Mouse (Mus musculus) kidney, adult 8-10 months (tissue): ENCODE results near the gene Mitf.

Experiments used
- DNase-seq, 2 experiments: peaks; one replicate each; pipeline ENCODE4 v3.0.0; 2022

Mitf gene

DNA sequence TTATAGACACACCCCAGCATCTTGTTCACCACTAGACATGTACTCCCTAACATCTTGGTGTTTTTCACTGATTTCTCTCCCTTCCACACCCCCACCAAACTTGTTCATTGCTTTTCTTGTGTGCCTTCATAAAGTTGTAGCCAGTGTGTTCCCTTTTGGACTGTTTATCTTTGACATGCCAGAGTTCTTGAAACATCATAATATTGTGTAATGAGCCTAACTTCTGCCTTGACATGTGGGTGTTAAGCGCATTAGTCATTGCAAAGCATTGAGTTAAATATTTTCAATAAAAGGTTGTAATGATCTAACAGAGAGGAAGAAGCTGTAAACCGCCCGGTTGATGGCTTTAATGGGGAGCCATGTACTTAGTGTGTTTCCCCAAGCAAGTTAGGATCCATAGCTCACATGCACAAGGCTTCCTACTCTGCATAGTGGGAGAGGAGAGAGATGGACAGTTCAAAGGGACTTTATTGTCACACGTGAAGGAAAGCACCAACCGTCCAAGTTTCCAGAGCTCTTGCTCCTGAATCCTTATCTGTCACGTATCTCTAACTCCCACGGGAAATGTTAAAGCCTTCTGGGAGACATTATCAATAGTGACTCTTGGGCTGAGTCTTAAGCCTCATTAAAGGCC, 19.9 kb downstream of the Mitf start:
- no peak for DNase-seq

DNA sequence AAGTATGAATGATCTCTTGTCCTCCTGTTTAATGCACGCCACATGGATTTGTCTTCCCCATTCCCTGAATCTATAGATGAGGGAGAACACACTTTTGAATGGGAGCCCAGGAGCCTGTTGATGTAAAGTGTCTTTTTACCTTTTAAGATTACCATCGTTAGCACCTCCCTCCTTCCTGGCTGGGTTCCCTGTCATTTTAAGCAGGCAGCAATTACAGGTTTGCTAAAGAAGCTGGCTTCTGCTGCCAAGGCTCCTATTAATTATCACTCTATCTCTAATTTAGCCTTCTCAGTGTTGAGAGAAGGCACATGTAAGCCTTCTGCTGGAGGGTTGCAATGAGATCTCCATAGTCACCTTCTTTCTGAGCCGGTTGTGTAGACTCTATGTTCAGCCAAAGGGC, 21.2 kb downstream of the Mitf start:
- DNase-seq = no peak

DNA sequence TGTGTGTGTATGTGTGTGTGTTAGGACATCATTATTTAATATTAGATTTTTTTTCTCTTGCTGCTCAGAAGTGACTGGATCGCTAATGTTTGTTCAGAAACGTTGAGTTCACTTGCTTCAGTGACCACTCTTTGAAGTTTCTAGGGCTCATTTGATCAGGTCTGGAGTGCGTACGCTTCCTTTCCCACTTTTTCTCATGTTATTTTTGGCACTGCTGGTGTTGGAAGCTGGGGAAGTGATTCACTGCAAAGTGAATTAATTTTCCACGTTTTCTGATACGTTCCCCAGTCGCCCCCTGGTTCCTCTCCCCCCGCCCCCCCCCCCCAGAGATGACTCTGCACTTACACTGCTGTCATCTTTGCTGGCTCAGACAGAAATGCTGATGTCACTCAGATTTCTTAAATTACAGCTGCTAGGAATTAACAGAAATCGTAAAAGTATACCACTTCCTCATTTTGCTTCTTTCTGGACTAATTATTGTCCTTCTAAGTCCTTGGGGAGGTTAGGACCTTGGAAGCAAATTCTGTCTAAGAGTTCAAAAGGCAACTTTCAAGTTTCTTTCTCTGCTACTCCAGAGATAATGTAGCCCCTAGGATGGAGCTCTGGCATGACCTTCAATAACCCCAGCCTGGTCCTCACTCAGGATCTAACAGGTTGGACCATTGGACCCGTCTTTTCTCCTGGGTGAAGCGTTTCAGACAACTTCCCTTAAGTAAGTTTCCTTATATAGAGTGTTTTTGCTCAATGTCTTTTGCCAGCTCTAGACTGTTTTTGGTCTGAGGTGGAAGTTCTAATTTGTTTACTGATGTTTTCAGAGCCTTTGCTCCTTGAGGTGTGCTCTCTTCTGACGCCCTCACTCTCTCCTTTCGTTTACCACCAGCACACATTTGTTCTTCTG, 22.2 kb downstream of the Mitf start:
- no peak for DNase-seq

- no peak for DNase-seq
Measured at GRCm38 (mm10) chr6:97832501-97832900, 25.6 kb downstream of the Mitf start.

DNA sequence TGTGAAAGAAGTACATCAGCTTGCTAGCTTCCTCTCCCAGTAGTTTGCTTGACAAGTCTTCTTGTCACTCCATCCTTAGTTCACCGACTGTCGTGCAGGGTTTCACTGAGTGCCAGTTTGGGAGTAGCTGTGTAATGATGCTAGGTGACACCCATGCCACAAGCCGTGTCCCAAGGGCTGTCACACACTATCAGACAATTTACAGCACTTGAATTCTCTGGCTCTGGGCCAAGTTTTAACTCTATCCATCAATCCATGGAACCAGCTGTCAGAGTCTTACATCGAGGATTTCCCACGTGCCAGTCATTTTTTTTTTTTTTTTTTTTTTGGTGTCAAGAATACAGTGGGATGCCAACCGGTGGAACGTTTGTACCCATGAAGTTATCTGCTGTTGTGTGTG, 29.3 kb downstream of the Mitf start:
- DNase-seq = no peak

DNA sequence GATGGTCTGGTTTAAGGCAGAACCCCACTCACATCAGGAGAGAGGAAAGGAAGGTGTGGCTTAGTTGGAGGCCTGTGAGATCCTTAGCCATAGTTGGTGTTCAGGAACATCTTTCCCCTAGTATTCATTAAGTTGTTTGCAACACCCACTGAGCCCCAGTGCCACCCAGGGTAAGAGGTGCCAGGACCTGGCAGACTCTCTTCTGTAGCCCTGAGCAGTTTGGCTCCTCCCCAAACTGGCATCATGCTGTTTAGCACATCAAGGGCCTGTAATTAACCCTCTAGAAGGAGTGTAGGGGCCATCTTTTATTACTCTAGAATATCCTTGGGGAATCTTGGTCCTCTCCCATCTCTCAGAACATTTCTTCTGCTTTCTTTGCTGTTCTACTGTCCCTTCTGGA, 30.9 kb downstream of the Mitf start:
- DNase-seq = no peak

DNA sequence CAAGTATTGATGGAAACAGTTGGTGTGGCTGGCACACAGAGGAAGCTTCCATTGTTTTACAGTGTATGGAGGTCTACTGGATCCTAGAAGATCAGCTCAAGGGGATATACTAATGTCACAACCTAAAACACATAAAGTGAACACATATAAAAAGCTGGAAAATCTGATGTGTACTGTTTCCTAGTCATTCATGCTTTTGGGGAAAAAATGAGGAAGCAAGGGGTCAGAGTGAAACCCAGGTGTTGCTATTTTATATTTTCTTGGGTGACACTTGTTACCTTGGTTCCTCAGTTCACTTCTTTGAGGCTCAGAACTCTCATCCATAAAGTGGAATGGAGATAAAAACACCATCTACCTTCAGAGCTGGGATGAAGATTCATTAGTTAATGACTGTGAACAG, 32.7 kb downstream of the Mitf start:
- no peak for DNase-seq

- no peak for DNase-seq
Measured at GRCm38 (mm10) chr6:97844112-97844511, 37.3 kb downstream of the Mitf start.

DNA sequence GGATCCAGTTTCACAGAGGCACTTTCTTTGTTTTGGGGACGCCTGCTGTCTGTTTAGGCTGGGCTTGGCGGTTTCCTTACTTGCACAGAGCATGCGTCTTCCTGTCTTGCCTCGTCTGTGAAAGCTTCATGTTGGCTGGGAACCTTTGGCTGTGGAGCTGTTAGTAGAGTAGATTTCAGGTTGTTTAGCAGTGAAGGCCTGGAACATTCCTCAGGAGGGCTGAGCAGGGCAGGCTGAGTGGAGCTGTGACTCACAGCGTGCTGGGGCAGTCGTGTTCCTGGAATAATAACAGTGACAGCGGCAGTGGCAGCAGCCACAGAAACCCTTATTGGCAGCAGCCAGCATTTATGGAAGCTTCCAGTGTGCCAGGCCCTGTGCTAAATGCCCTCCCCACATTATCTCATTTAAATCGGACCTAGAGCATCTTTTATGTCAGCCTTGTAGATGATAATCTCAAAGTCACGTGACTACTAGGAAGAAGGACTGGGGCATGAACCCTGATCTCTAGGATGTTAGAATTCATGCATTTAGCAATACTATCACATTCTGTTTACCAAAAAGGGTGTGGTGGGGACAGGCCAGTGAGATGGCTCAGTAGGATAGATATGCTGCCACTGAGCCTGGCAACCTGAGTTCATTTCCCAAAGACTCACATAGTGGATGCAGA, 41.5 kb downstream of the Mitf start:
- DNase-seq = no peak

- peak in 1 of 2 experiments; percentile 12 for DNase-seq
Measured at GRCm38 (mm10) chr6:97854236-97854635, 47.4 kb downstream of the Mitf start.

- no peak for DNase-seq
Measured at GRCm38 (mm10) chr6:97855420-97856170, 48.7 kb downstream of the Mitf start.

GRCm38 (mm10) chr6:97856502-97856901, 49.6 kb downstream of the Mitf start:
- DNase-seq = no peak

- DNase-seq = peak in 1 of 2 experiments; percentile 21
Measured at GRCm38 (mm10) chr6:97857690-97858089, 50.8 kb downstream of the Mitf start.

DNA sequence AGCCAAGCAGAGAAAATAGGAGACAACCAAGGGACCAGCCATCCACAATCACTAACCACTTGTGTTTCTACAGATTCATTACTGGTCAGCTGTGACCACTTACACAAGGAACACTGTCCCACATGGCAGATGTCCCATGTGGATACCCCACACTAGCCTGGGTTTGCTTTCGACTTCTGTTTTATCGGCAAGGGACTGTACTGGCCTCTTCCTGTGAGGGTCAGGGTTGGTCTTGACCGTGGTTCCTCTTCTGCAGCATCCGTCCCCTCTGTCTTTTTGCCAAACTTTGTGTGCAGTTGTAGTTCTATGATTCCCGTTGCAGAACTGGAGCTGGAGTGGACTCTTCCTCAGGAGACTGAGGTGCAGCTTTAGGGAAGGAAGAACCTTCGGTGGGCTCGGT, 59.7 kb downstream of the Mitf start:
- DNase-seq = no peak

DNA sequence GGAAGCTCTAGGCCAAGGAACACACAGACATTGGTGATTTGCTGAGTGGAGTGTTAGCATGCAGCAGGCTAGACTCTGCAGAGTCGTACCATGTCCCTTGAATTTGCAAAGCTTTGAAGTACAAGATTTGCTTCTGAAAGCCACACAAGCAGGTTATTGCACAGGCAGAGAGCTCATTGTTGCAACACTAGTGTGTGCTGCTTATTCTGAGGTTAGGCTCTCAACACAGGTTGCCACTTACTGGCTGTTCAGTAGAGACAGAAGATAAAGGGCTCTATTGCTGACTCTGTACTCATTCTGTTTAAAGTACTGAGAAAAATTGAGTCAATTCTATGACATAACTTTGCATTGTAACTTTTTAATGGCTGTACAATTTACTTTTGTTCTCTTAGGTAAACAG, 61.2 kb downstream of the Mitf start:
- no peak for DNase-seq

GRCm38 (mm10) chr6:97869953-97870352, 63.1 kb downstream of the Mitf start:
- no peak for DNase-seq

DNA sequence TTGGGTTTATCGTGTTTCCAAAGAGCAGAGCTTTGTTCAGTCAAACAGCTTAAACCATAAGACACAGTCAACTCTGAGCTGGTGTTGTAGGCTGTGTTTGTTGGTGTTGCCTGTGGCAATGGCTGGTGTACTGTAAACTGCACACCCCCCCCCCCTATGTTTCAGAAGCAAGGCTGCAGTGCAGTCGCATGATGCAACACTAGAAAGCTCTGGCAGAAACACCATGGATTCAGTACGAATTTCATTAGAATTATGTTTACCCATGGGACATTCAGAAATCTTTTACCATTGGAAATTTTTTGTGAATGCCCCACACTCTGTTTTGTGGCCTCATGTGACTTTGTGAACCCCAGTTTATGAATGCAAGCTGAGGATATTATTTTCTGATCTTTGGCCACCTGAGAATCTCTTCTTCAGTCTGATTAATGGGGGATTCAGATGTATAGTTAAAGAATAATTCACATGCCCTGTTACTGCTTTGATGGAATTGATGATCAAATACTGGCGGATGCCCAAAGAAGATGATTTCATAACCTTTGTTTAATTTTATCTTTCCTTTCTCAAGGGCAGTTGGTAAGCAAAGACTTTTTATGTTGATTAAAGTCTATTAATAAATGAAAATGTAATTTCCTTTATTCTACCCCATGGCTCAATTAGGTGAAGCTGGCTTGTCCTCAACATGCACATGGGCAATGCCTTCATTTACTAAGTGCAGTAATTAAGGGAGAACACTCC, 64.6 kb downstream of the Mitf start:
- DNase-seq = no peak

GRCm38 (mm10) chr6:97873102-97873501, 66.2 kb downstream of the Mitf start:
- no peak for DNase-seq

- DNase-seq = no peak
Measured at GRCm38 (mm10) chr6:97876990-97877389, 70.1 kb downstream of the Mitf start.

- peak in 1 of 2 experiments; percentile 25 for DNase-seq
Measured at GRCm38 (mm10) chr6:97877492-97877891, 70.6 kb downstream of the Mitf start.

DNA sequence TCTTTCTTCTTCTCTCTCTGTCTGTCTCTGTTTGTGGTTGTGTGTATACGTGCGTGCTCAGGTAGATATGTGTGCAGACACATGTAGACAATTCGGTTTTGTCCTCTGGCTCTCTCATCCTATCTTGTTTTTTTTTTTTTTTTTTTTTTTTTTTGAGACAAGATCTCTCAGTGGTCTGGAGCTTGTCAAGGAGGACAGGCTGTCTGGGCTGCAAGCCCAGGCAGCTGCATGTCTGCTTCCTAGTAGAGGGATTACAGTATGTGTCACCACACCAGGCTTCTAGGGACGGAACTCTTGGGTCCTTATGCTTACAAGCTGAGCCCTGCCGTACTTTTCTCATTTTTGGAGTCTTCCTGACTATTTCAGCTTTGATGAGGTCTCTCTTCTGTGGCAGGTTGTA, 73.5 kb downstream of the Mitf start:
- no peak for DNase-seq

GRCm38 (mm10) chr6:97881935-97882334, 75.1 kb downstream of the Mitf start:
- no peak for DNase-seq
